Mouse (Mus musculus) liver, embryonic 15.5 days (tissue): ENCODE measurements around the gene Btnl9. TPM values are rescaled to one million over a fixed set of nuclear protein-coding genes. Genes with fewer than 3 reads are reported as not detected.
"Not testable (repeated sequence)": the region's sequence is repeated elsewhere in the genome, so short reads cannot be mapped to it uniquely, and the experiment has no call there.

ENCODE experiments used
- ATAC-seq: fragments of 200-750 bp; cut with Nextera tagmentation; 2 replicates; pipeline ENCODE4 v1.8.0; 2017; ENCODE audit warnings: moderate number of reproducible peaks, mild to moderate bottlenecking, moderate library complexity; ENCODE audit not compliant: insufficient read depth
- H3K27ac ChIP-seq: fragments of 300-500 bp; sonication (generic); replicated peaks from 2 replicates; pipeline ENCODE4 v1.5.1; 2015; ENCODE audit warnings: mild to moderate bottlenecking, inconsistent platforms
- H3K27me3 ChIP-seq: fragments of 300-500 bp; sonication (generic); 2 replicates; pipeline ENCODE4 v1.6.1; 2015; ENCODE audit warnings: mild to moderate bottlenecking, inconsistent platforms
- H3K36me3 ChIP-seq: fragments of 300-500 bp; sonication (generic); replicated peaks from 2 replicates; pipeline ENCODE4 v1.6.1; 2015; ENCODE audit warnings: moderate library complexity, mild to moderate bottlenecking, inconsistent platforms
- H3K4me1 ChIP-seq: fragments of 300-500 bp; sonication (generic); replicated peaks from 2 replicates; pipeline ENCODE4 v1.6.1; 2015; ENCODE audit warnings: inconsistent platforms
- H3K4me2 ChIP-seq: fragments of 300-500 bp; sonication (generic); 2 replicates; pipeline ENCODE4 v1.6.1; 2015; ENCODE audit warnings: moderate library complexity, mild to moderate bottlenecking, inconsistent platforms
- H3K4me3 ChIP-seq: fragments of 300-500 bp; sonication (generic); replicated peaks from 2 replicates; pipeline ENCODE4 v1.5.1; 2015; ENCODE audit warnings: mild to moderate bottlenecking, inconsistent platforms
- H3K9ac ChIP-seq: fragments of 300-500 bp; sonication (generic); 2 replicates; pipeline ENCODE4 v1.6.1; 2015; ENCODE audit warnings: moderate library complexity, mild to moderate bottlenecking, inconsistent platforms
- H3K9me3 ChIP-seq: fragments of 300-500 bp; sonication (generic); replicated peaks from 2 replicates; pipeline ENCODE4 v1.6.1; 2016; ENCODE audit warnings: inconsistent platforms
- WGBS: fragments of 180-500 bp; shearing (Covaris S2); methylation state at CpG from one replicate; pipeline ENCODE4 v1.1.7; 2015; ENCODE audit warnings: mixed read lengths; ENCODE audit not compliant: insufficient replicate concordance; 5-methylcytosine and 5-hydroxymethylcytosine counted together
- polyA plus RNA-seq: library from polyadenylated mRNA; unstranded; fragments of >200 nt; fragmentation: Nextera tagmentation; extraction: Ambion mirVana; gene quantifications from 2 replicates; pipeline ENCODE4 v1.2.1, GENCODE M21; 2015

The Btnl9 gene
- polyA plus RNA-seq, 1 experiment from 2014 or later: 0.76 TPM

DNA sequence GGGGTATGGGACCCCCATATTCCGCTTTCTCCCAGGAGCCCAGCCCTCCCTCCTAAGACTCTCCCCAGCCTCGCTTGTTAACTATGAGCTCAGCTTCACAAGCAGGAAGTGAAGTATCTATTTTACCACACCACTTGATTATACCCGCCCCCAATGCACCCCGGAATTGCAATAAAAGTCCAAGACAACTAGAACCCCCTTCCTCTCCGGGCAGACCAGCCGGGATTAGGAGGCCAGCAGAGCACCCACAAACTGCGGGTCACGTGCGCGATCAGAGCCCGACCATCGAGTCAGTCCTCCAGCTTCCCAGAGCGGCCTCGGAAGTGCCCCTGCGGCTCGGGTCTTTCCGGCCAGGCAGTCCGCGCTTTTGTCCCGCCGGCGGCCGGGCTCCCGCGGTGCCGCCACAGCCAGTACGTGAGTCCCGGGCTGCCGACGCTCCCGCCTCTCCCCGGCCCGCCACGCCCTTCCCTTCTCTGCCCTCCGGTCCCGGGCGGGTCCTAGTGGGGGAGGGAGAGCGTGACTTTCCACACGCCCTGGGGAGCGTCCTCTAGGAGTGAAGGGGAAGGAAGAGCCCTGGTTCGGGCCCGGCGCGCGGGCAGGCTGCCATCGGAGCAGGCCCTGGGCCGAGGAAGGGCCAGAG lies 16.3 kb upstream of the Btnl9 start, which contains the start of gene Zfp62:
Zfp62 (plus strand) TSS at position 164 of the 640 bp plus-strand sequence.
- peak; percentile 96 for ATAC-seq
- under 1% methylated on average over 47 of the region's 47 CpGs for WGBS

DNA sequence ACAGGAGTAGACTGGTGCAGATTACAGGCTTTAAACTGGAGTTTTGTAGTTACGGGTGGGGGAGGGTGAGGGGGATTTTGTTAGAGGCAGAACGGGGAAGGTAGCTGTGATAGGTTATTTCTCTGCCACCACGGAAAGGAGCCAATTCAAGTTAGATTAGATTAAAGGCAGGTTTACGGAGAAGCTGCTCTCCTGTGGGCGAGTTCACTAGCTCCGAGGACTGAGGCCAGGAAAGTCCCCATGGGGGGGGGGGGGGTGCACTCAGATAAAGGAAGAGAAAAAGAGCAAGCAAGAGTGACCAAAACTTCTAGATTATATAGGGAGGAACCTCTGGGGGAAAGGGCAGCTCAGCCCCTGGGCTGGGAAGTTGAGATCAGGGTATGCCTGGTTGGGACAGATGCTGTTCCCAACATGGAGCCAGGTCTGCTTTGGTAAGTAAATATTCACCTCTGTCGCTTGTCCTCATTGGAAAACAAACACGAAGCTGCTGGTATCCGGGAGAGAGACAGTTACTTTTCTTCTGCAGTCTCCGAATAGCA lies 15.6 kb upstream of the Btnl9 start:
- H3K9me3 ChIP-seq: no peaks in the 10 kb centered on the region
- WGBS: 2% methylated on average over 10 of the region's 10 CpGs
- ATAC-seq: peak; percentile 8; the same call in 1 of the 2 replicates

More for the DNA sequence above, 16.3 kb upstream of the Btnl9 start, which contains the start of gene Zfp62:
- H3K4me3 ChIP-seq: peak within 1 kb of the TSS; percentile 88
- no peaks in the 10 kb centered on the region for H3K9me3 ChIP-seq
- peaks cover 47% of the 10 kb centered on the region for H3K4me1 ChIP-seq
- H3K27ac ChIP-seq: peak within 1 kb of the TSS; percentile 99
- peak within 1 kb of the TSS; percentile 92 for H3K4me2 ChIP-seq
- no peaks in the 10 kb centered on the region for H3K27me3 ChIP-seq
- peak within 1 kb of the TSS; percentile 91 for H3K9ac ChIP-seq
- 0 out of 2 replicates have a peak, but pooled peaks cover 9% of the 10 kb centered on the region for H3K36me3 ChIP-seq

GRCm38 (mm10) chr11:49202071-49202470 lies 15.1 kb upstream of the Btnl9 start:
- H3K27ac ChIP-seq: peak overlapping the region; percentile 99
- peak overlapping the region; percentile 91 for H3K9ac ChIP-seq
- peak overlapping the region; percentile 88 for H3K4me3 ChIP-seq
- no peaks in the 10 kb centered on the region for H3K9me3 ChIP-seq
- WGBS: 44% methylated on average over 2 of the region's 2 CpGs
- no peaks in the 10 kb centered on the region for H3K27me3 ChIP-seq
- H3K4me1 ChIP-seq: peaks cover 37% of the 10 kb centered on the region
- H3K36me3 ChIP-seq: 0 out of 2 replicates have a peak, but pooled peaks cover 9% of the 10 kb centered on the region
- H3K4me2 ChIP-seq: peak overlapping the region; percentile 92
- ATAC-seq: no peak

More for the DNA sequence above, 15.6 kb upstream of the Btnl9 start:
- Histone ChIP-seq H3K27me3 (no peaks in the 10 kb centered on the region), H3K9ac (peak overlapping the region; percentile 91), H3K4me1 (peaks cover 42% of the 10 kb centered on the region), H3K4me2 (peak overlapping the region; percentile 92), H3K27ac (peak overlapping the region; percentile 99), H3K36me3 (0 out of 2 replicates have a peak, but pooled peaks cover 9% of the 10 kb centered on the region), H3K4me3 (peak overlapping the region; percentile 88)

- Histone ChIP-seq H3K4me2 (no peak overlapping the region), H3K36me3 (0 out of 2 replicates have a peak, but pooled peaks cover under 1% of the 10 kb centered on the region), H3K27ac (no peak overlapping the region), H3K4me3 (no peak overlapping the region), H3K27me3 (no peaks in the 10 kb centered on the region), H3K9me3 (no peaks in the 10 kb centered on the region), H3K4me1 (peaks cover 28% of the 10 kb centered on the region), H3K9ac (no peak overlapping the region)
- ATAC-seq: no peak
Observed at GRCm38 (mm10) chr11:49201142-49201541, 14.2 kb upstream of the Btnl9 start.

DNA sequence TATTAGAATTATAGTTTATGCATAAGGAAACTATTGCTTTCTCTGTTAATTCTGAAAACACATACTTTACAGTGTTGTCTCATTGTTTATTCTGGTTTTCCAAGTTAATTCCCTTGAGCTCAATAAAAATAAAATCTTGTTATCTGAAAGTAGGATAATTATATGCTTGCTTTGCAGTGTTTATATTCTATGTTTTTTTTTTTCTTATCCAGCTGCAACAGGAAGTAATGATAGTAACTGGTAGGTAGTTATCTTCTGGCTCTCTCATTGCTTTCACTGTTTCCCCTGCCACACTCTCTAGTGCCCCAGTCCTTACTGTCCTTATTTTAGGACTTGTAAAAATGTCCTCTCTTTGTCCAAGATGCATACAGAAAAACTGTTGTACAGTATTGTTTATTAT lies 13.7 kb upstream of the Btnl9 start:
- no peaks in the 10 kb centered on the region for H3K9me3 ChIP-seq
- no peak overlapping the region for H3K4me2 ChIP-seq

DNA sequence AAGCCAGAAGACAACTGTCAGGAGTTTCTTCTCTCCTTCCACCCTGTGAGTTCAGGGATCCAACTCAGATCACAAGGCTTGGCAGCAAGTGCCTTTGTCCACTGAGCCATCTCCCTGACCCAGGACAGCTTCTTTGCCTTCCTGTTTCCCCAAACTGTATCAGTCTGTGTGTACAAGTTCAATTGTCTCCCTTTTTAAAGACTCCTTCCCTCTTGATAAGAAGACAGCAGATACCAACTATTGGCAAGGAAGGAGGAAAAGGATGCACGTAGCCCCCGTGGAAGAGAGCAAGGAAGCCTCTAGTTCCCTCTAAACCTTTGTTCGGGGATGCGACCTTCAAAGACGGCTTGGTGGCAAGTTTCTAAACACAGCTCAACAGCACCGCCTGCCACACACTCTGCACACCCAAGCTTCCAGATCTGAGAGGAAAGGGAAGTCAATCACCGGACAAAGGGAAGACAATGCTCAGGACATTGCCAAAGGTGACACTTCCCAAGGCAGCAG lies 8.9 kb upstream of the Btnl9 start:
- no peak overlapping the region for H3K27ac ChIP-seq
- peak; percentile 52 for ATAC-seq
- H3K4me3 ChIP-seq: no peak overlapping the region
- H3K4me2 ChIP-seq: no peak overlapping the region
- H3K9me3 ChIP-seq: no peaks in the 10 kb centered on the region
- no peaks in the 10 kb centered on the region for H3K27me3 ChIP-seq
- H3K4me1 ChIP-seq: no peaks in the 10 kb centered on the region; the same call in 1 of the 2 replicates
- 23% methylated on average over 7 of the region's 7 CpGs for WGBS
- no peaks in the 10 kb centered on the region for H3K36me3 ChIP-seq
- no peak overlapping the region for H3K9ac ChIP-seq

More for the DNA sequence above, 13.7 kb upstream of the Btnl9 start:
- no peak for ATAC-seq
- H3K36me3 ChIP-seq: no peaks in the 10 kb centered on the region
- H3K4me3 ChIP-seq: no peak overlapping the region
- H3K4me1 ChIP-seq: peaks cover 26% of the 10 kb centered on the region
- no peaks in the 10 kb centered on the region for H3K27me3 ChIP-seq
- no peak overlapping the region for H3K9ac ChIP-seq
- no peak overlapping the region for H3K27ac ChIP-seq

DNA sequence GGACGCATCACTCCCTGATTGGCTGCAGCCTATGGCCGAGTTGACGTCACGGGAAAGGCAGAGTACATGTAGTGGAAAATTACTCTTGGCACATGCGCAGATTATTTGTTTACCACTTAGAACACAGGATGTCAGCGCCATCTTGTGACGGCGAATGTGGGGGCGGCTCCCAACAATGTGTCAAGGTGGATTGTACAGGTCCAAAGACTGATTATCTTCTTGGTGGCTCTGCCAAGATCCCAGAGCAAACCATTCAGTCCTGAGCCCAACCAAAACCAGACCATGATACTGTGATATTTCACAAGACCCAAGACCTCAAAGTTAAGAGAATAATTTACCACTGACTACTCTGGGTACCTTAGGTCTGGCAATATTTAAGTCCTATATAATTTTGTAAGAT lies 7.8 kb upstream of the Btnl9 start:
- H3K27me3 ChIP-seq, ATAC-seq, H3K27ac ChIP-seq, H3K4me1 ChIP-seq, H3K9ac ChIP-seq, H3K36me3 ChIP-seq, H3K4me2 ChIP-seq, H3K9me3 ChIP-seq, H3K4me3 ChIP-seq: not testable (repeated sequence)
- WGBS: 82% methylated on average over 9 of the region's 9 CpGs

DNA sequence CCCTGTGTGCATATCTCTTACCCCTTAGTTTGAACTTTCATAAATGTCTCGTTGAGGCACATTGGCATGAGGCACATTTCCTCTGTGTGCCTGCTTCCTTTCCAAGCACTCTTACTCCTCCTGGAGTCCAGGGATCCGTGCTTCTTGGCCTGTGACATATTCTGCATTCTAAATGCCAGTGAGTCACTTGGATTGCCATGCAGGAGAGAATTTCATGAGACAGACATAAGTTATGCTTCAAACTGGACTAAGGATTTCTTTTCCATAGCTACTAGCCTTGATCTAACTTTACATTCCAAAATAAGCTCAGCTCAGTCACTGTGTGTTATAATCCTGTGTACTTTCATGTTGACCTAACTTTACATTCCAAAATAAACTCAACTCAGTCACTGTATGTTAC lies 4.1 kb upstream of the Btnl9 start:
- H3K4me2 ChIP-seq: no peak overlapping the region
- no peaks in the 10 kb centered on the region for H3K36me3 ChIP-seq
- WGBS: 38% methylated on average over 2 of the region's 2 CpGs
- no peak for ATAC-seq
- no peak overlapping the region for H3K9ac ChIP-seq
- no peak overlapping the region for H3K27ac ChIP-seq
- H3K9me3 ChIP-seq: no peaks in the 10 kb centered on the region
- H3K4me3 ChIP-seq: no peak overlapping the region
- no peaks in the 10 kb centered on the region for H3K27me3 ChIP-seq
- no peaks in the 10 kb centered on the region; the same call in 1 of the 2 replicates for H3K4me1 ChIP-seq

- Histone ChIP-seq H3K36me3 (no peaks in the 10 kb centered on the region), H3K9me3 (no peaks in the 10 kb centered on the region), H3K9ac (no peak overlapping the region), H3K4me2 (no peak overlapping the region), H3K27ac (no peak overlapping the region), H3K4me1 (no peaks in the 10 kb centered on the region; the same call in 1 of the 2 replicates), H3K4me3 (no peak overlapping the region), H3K27me3 (no peaks in the 10 kb centered on the region)
- 2% methylated on average over 7 of the region's 7 CpGs for WGBS
- no peak for ATAC-seq
Observed at GRCm38 (mm10) chr11:49189737-49190136, 2.8 kb upstream of the Btnl9 start.

DNA sequence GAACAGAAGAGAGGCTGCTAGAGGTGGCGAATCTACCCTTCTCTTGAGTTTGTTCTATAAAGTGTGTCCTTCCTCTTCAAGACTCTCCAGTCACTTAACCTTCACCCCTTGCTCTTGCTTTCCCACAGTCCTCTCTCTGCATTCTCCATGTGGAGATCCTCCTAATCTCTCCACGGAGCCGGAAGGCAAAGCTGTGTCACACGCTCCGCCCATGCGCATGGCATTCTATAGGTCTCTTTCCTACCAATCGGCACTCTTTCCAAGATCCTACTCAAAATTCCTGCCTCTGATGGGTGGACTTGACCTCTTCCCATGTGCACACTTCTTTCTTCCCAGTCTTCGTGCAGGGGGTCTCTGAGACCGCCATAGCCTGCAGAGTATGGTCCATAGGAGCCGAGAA lies 742 bp upstream of the Btnl9 start:
- ATAC-seq: no peak
- no peaks in the 10 kb centered on the region; the same call in 1 of the 2 replicates for H3K4me1 ChIP-seq
- no peak overlapping the region for H3K4me3 ChIP-seq
- no peak overlapping the region for H3K27ac ChIP-seq
- no peak overlapping the region for H3K9ac ChIP-seq
- no peak overlapping the region for H3K4me2 ChIP-seq
- H3K27me3 ChIP-seq: no peaks in the 10 kb centered on the region
- WGBS: 68% methylated on average over 10 of the region's 10 CpGs
- H3K36me3 ChIP-seq: no peaks in the 10 kb centered on the region
- H3K9me3 ChIP-seq: no peaks in the 10 kb centered on the region

DNA sequence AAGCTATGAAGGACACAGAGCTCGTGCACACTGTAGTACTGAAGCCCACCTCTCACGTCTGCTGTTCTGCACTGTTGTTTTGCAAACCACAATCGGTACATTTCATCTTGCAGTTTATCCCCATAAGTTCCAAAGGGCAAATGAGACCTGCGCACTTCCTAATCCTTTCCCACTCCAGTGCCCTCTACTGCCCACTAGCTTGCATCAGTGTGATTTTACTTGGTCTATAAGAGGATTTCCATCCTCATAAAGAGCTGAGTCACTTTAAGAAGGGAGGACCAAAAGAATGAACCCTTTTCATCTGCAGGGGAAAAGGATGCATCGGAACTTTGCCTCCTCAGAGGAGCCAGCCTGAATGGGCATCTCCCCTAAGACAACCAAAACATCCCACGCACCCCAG lies 507 bp downstream of the Btnl9 start:
- Histone ChIP-seq H3K36me3 (no peaks in the 10 kb centered on the region), H3K4me2 (no peak overlapping the region), H3K4me3 (no peak overlapping the region), H3K9me3 (no peaks in the 10 kb centered on the region), H3K9ac (no peak overlapping the region), H3K27me3 (no peaks in the 10 kb centered on the region), H3K27ac (no peak overlapping the region), H3K4me1 (no peaks in the 10 kb centered on the region)
- no peak for ATAC-seq
- WGBS: 65% methylated on average over 6 of the region's 6 CpGs
